Mouse (Mus musculus): Measurements from ENCODE around the gene Ap2a1. TPM values are rescaled to one million over a fixed set of nuclear protein-coding genes. Genes with fewer than 3 reads are reported as not detected.

The Ap2a1 gene
- polyA plus RNA-seq, 1 experiment from 2014 or later, result 69.5 TPM

- H3K4me3 ChIP-seq, result peak overlapping the region; percentile 93
- H3K36me3 ChIP-seq (replicated peaks), result peaks cover 44% of the 10 kb centered on the region
- 71% methylated on average over 9 of the region's 9 CpGs for WGBS
- DNase-seq (ENCODE audit: extremely low spot score, low spot score), result no peak
- peaks cover 78% of the 10 kb centered on the region for H3K4me1 ChIP-seq
- peak overlapping the region; percentile 94 for H3K27ac ChIP-seq
- H3K27me3 ChIP-seq (ENCODE audit: poor library complexity, severe bottlenecking), result no peaks in the 10 kb centered on the region
- H3K9me3 ChIP-seq, result no peaks in the 10 kb centered on the region
These were observed 72.9 kb downstream of the Ap2a1 start for GRCm38 (mm10) chr7:44856265-44856916.

GRCm38 (mm10) chr7:44855036-44855435 lies 74.3 kb downstream of the Ap2a1 start:
- Histone ChIP-seq H3K4me1 (peaks cover 78% of the 10 kb centered on the region), H3K9me3 (no peaks in the 10 kb centered on the region), H3K27ac (peak overlapping the region; percentile 91), H3K4me3 (peak overlapping the region; percentile 66), H3K27me3 (ENCODE audit: poor library complexity, severe bottlenecking) (no peaks in the 10 kb centered on the region), H3K36me3 (replicated peaks) (peaks cover 33% of the 10 kb centered on the region)
- DNase-seq (ENCODE audit: extremely low spot score, low spot score), result no peak
- WGBS, result 48% methylated on average over 10 of the region's 10 CpGs

- Histone ChIP-seq H3K36me3 (replicated peaks) (peaks cover 27% of the 10 kb centered on the region), H3K27ac (peak overlapping the region; percentile 91), H3K27me3 (ENCODE audit: poor library complexity, severe bottlenecking) (no peaks in the 10 kb centered on the region), H3K4me3 (peak overlapping the region; percentile 66), H3K9me3 (no peaks in the 10 kb centered on the region), H3K4me1 (peaks cover 78% of the 10 kb centered on the region)
- DNase-seq (ENCODE audit: extremely low spot score, low spot score), result peak; percentile 78
- WGBS, result 3% methylated on average over 45 of the region's 45 CpGs
These were observed 74.8 kb downstream of the Ap2a1 start for GRCm38 (mm10) chr7:44854356-44855031.

- Histone ChIP-seq H3K4me3 (peak overlapping the region; percentile 66), H3K27me3 (ENCODE audit: poor library complexity, severe bottlenecking) (no peaks in the 10 kb centered on the region), H3K9me3 (no peaks in the 10 kb centered on the region), H3K27ac (peak overlapping the region; percentile 91), H3K36me3 (replicated peaks) (peaks cover 27% of the 10 kb centered on the region), H3K4me1 (peaks cover 78% of the 10 kb centered on the region)
- peak; percentile 49 for DNase-seq (ENCODE audit: extremely low spot score, low spot score)
- 36% methylated on average over 26 of the region's 26 CpGs for WGBS
These were observed 75.5 kb downstream of the Ap2a1 start for GRCm38 (mm10) chr7:44853596-44854355.

GRCm38 (mm10) chr7:44853065-44853464 lies 76.2 kb downstream of the Ap2a1 start:
- H3K4me1 ChIP-seq, result peaks cover 74% of the 10 kb centered on the region
- WGBS, result 96% methylated on average over 2 of the region's 2 CpGs
- no peaks in the 10 kb centered on the region for H3K27me3 ChIP-seq (ENCODE audit: poor library complexity, severe bottlenecking)
- no peaks in the 10 kb centered on the region for H3K9me3 ChIP-seq
- H3K4me3 ChIP-seq, result peak overlapping the region; percentile 4; the same call in 1 of the 2 replicates
- H3K27ac ChIP-seq, result no peak overlapping the region
- DNase-seq (ENCODE audit: extremely low spot score, low spot score), result no peak
- H3K36me3 ChIP-seq (replicated peaks), result peaks cover 22% of the 10 kb centered on the region

GRCm38 (mm10) chr7:44852259-44853027 lies 76.9 kb downstream of the Ap2a1 start:
- 0 out of 2 replicates have a peak overlapping the region, but pooled peaks have one; percentile 11 for H3K27ac ChIP-seq
- no peak for DNase-seq (ENCODE audit: extremely low spot score, low spot score)
- H3K9me3 ChIP-seq, result no peaks in the 10 kb centered on the region
- 92% methylated on average over 36 of the region's 36 CpGs for WGBS
- peak overlapping the region; percentile 4 for H3K4me3 ChIP-seq
- H3K4me1 ChIP-seq, result peaks cover 74% of the 10 kb centered on the region
- no peaks in the 10 kb centered on the region for H3K27me3 ChIP-seq (ENCODE audit: poor library complexity, severe bottlenecking)
- H3K36me3 ChIP-seq (replicated peaks), result peaks cover 22% of the 10 kb centered on the region

GRCm38 (mm10) chr7:44851625-44852234 lies 77.6 kb downstream of the Ap2a1 start:
- H3K27me3 ChIP-seq (ENCODE audit: poor library complexity, severe bottlenecking), result no peaks in the 10 kb centered on the region
- no peak for DNase-seq (ENCODE audit: extremely low spot score, low spot score)
- peak overlapping the region; percentile 87 for H3K4me3 ChIP-seq
- peaks cover 70% of the 10 kb centered on the region for H3K4me1 ChIP-seq
- 93% methylated on average over 12 of the region's 12 CpGs for WGBS
- peaks cover 25% of the 10 kb centered on the region for H3K36me3 ChIP-seq (replicated peaks)
- H3K9me3 ChIP-seq, result no peaks in the 10 kb centered on the region
- H3K27ac ChIP-seq, result no peak overlapping the region

- H3K4me1 ChIP-seq, result peaks cover 63% of the 10 kb centered on the region
- H3K4me3 ChIP-seq, result peak overlapping the region; percentile 87
- no peak for DNase-seq (ENCODE audit: extremely low spot score, low spot score)
- H3K36me3 ChIP-seq (replicated peaks), result peaks cover 32% of the 10 kb centered on the region
- WGBS, result 84% methylated on average over 8 of the region's 8 CpGs
- H3K27me3 ChIP-seq (ENCODE audit: poor library complexity, severe bottlenecking), result no peaks in the 10 kb centered on the region
- no peaks in the 10 kb centered on the region for H3K9me3 ChIP-seq
- peak overlapping the region; percentile 97 for H3K27ac ChIP-seq
These were observed 78.3 kb downstream of the Ap2a1 start for GRCm38 (mm10) chr7:44850789-44851624.

Other genes with a start within 250 kb of the Ap2a1 start
- not detected in 2 replicates for gene Izumo2, start 220.8 kb downstream of the Ap2a1 start, polyA plus RNA-seq (2016; fragmentation: Nextera tagmentation; extraction: Ambion mirVana)
- 42.1 and 43.4 TPM in 2 replicates for gene Vrk3, start 181.1 kb downstream of the Ap2a1 start, polyA plus RNA-seq (2016; fragmentation: Nextera tagmentation; extraction: Ambion mirVana)
- 3.5 and 4.3 TPM in 2 replicates for gene Zfp473, start 178.4 kb downstream of the Ap2a1 start, polyA plus RNA-seq (2016; fragmentation: Nextera tagmentation; extraction: Ambion mirVana)
- 168 and 172 TPM in 2 replicates for gene Nup62, start 113.4 kb downstream of the Ap2a1 start, polyA plus RNA-seq (2016; fragmentation: Nextera tagmentation; extraction: Ambion mirVana)
- gene Il4i1, start 113.1 kb downstream of the Ap2a1 start, polyA plus RNA-seq (2016; fragmentation: Nextera tagmentation; extraction: Ambion mirVana), result 0.85 and 1.7 TPM in 2 replicates
- gene Atf5, start 112.8 kb downstream of the Ap2a1 start, polyA plus RNA-seq (2016; fragmentation: Nextera tagmentation; extraction: Ambion mirVana), result 3.3 and 3.6 TPM in 2 replicates
- 84.3 and 84.6 TPM in 2 replicates for gene Akt1s1, start 80.5 kb downstream of the Ap2a1 start, polyA plus RNA-seq (2016; fragmentation: Nextera tagmentation; extraction: Ambion mirVana)
- 72.8 and 73.6 TPM in 2 replicates for gene Tbc1d17, start 80.4 kb downstream of the Ap2a1 start, polyA plus RNA-seq (2016; fragmentation: Nextera tagmentation; extraction: Ambion mirVana)
- 37.8 and 39.8 TPM in 2 replicates for gene Pnkp, start 72.4 kb downstream of the Ap2a1 start, polyA plus RNA-seq (2016; fragmentation: Nextera tagmentation; extraction: Ambion mirVana)
- gene Ptov1, start 59.7 kb downstream of the Ap2a1 start, polyA plus RNA-seq (2016; fragmentation: Nextera tagmentation; extraction: Ambion mirVana), result 415 and 438 TPM in 2 replicates
- gene Med25, start 36.8 kb downstream of the Ap2a1 start, polyA plus RNA-seq (2016; fragmentation: Nextera tagmentation; extraction: Ambion mirVana), result 175 and 185 TPM in 2 replicates
- gene Fuz, start 33.4 kb downstream of the Ap2a1 start, polyA plus RNA-seq (2016; fragmentation: Nextera tagmentation; extraction: Ambion mirVana), result 24.8 and 25.0 TPM in 2 replicates
- gene Tsks, start 13.7 kb upstream of the Ap2a1 start, polyA plus RNA-seq (2016; fragmentation: Nextera tagmentation; extraction: Ambion mirVana), result 0.47 TPM in 1 of 2 replicates, not detected in the other
- gene Cpt1c, start 45.4 kb upstream of the Ap2a1 start, polyA plus RNA-seq (2016; fragmentation: Nextera tagmentation; extraction: Ambion mirVana), result 19.4 and 20.8 TPM in 2 replicates
- 909 and 984 TPM in 2 replicates for gene Prmt1, start 57.1 kb upstream of the Ap2a1 start, polyA plus RNA-seq (2016; fragmentation: Nextera tagmentation; extraction: Ambion mirVana)
- 70.5 and 76.0 TPM in 2 replicates for gene Irf3, start 68.2 kb upstream of the Ap2a1 start, polyA plus RNA-seq (2016; fragmentation: Nextera tagmentation; extraction: Ambion mirVana)
- gene Bcl2l12, start 69.2 kb upstream of the Ap2a1 start, polyA plus RNA-seq (2016; fragmentation: Nextera tagmentation; extraction: Ambion mirVana), result 80.7 and 83.9 TPM in 2 replicates
- gene Scaf1, start 86.9 kb upstream of the Ap2a1 start, polyA plus RNA-seq (2016; fragmentation: Nextera tagmentation; extraction: Ambion mirVana), result 39.9 and 41.0 TPM in 2 replicates
- 15.0 and 16.8 TPM in 2 replicates for gene Rras, start 88.5 kb upstream of the Ap2a1 start, polyA plus RNA-seq (2016; fragmentation: Nextera tagmentation; extraction: Ambion mirVana)
- 11.9 and 12.7 TPM in 2 replicates for gene Prr12, start 123.4 kb upstream of the Ap2a1 start, polyA plus RNA-seq (2016; fragmentation: Nextera tagmentation; extraction: Ambion mirVana)
- 61.2 and 67.6 TPM in 2 replicates for gene Nosip, start 132.9 kb upstream of the Ap2a1 start, polyA plus RNA-seq (2016; fragmentation: Nextera tagmentation; extraction: Ambion mirVana)
- gene Prrg2, start 133.2 kb upstream of the Ap2a1 start, polyA plus RNA-seq (2016; fragmentation: Nextera tagmentation; extraction: Ambion mirVana), result 16.5 and 17.7 TPM in 2 replicates
- gene Rcn3, start 162.7 kb upstream of the Ap2a1 start, polyA plus RNA-seq (2016; fragmentation: Nextera tagmentation; extraction: Ambion mirVana), result 101 and 113 TPM in 2 replicates
- 5.5 and 5.9 TPM in 2 replicates for gene Fcgrt, start 174.4 kb upstream of the Ap2a1 start, polyA plus RNA-seq (2016; fragmentation: Nextera tagmentation; extraction: Ambion mirVana)
- gene Rps11, start 194.9 kb upstream of the Ap2a1 start, polyA plus RNA-seq (2016; fragmentation: Nextera tagmentation; extraction: Ambion mirVana), result 1,843 and 1,853 TPM in 2 replicates
- gene Rpl13a, start 199.3 kb upstream of the Ap2a1 start, polyA plus RNA-seq (2016; fragmentation: Nextera tagmentation; extraction: Ambion mirVana), result 1,219 and 1,234 TPM in 2 replicates
- 0.11 and 0.27 TPM in 2 replicates for gene Gm45713, start 206.7 kb upstream of the Ap2a1 start, polyA plus RNA-seq (2016; fragmentation: Nextera tagmentation; extraction: Ambion mirVana)
- 1.1 and 1.4 TPM in 2 replicates for gene Flt3l, start 206.9 kb upstream of the Ap2a1 start, polyA plus RNA-seq (2016; fragmentation: Nextera tagmentation; extraction: Ambion mirVana)
- 98.5 and 99.6 TPM in 2 replicates for gene Pih1d1, start 224.8 kb upstream of the Ap2a1 start, polyA plus RNA-seq (2016; fragmentation: Nextera tagmentation; extraction: Ambion mirVana)
- gene Aldh16a1, start 225.1 kb upstream of the Ap2a1 start, polyA plus RNA-seq (2016; fragmentation: Nextera tagmentation; extraction: Ambion mirVana), result 53.0 and 55.1 TPM in 2 replicates
- gene Slc17a7, start 234.5 kb upstream of the Ap2a1 start, polyA plus RNA-seq (2016; fragmentation: Nextera tagmentation; extraction: Ambion mirVana), result 0.95 and 1.2 TPM in 2 replicates

All from forebrain, embryonic 10.5 days (tissue).